Mouse (Mus musculus) neural tube, embryonic 15.5 days (tissue): ENCODE measurements around the gene Gm11562. TPM values are rescaled to one million over a fixed set of nuclear protein-coding genes. Genes with fewer than 3 reads are reported as not detected.
"Not testable (repeated sequence)": the region's sequence is repeated elsewhere in the genome, so short reads cannot be mapped to it uniquely, and the experiment has no call there.

Experiments
- ATAC-seq: fragments of 200-750 bp; cut with Nextera tagmentation; 2 replicates; pipeline ENCODE4 v1.8.0; 2017; ENCODE audit warnings: mild to moderate bottlenecking, moderate TSS enrichment, moderate library complexity; ENCODE audit not compliant: low FRiP score
- H3K27ac ChIP-seq: fragments of 300-500 bp; sonication (generic); replicated peaks from 2 replicates; pipeline ENCODE4 v1.5.1; 2015; ENCODE audit warnings: mild to moderate bottlenecking, inconsistent platforms
- H3K27me3 ChIP-seq: fragments of 300-500 bp; sonication (generic); replicated peaks from 2 replicates; pipeline ENCODE4 v1.6.1; 2015; ENCODE audit warnings: inconsistent platforms
- H3K36me3 ChIP-seq: fragments of 300-500 bp; sonication (generic); 2 replicates; pipeline ENCODE4 v1.6.1; 2015; ENCODE audit warnings: inconsistent platforms
- H3K4me1 ChIP-seq: fragments of 300-500 bp; sonication (generic); 2 replicates; pipeline ENCODE4 v1.6.1; 2015; ENCODE audit warnings: inconsistent platforms
- H3K4me2 ChIP-seq: fragments of 300-500 bp; sonication (generic); 2 replicates; pipeline ENCODE4 v1.6.1; 2015; ENCODE audit warnings: inconsistent platforms, mild to moderate bottlenecking, moderate library complexity
- H3K4me3 ChIP-seq: fragments of 300-500 bp; sonication (generic); replicated peaks from 2 replicates; pipeline ENCODE4 v1.5.1; 2015; ENCODE audit warnings: mild to moderate bottlenecking, inconsistent platforms
- H3K9ac ChIP-seq: fragments of 300-500 bp; sonication (generic); replicated peaks from 2 replicates; pipeline ENCODE4 v1.6.1; 2015; ENCODE audit warnings: mild to moderate bottlenecking, inconsistent platforms
- H3K9me3 ChIP-seq: fragments of 300-500 bp; sonication (generic); replicated peaks from 2 replicates; pipeline ENCODE4 v1.6.1; 2016; ENCODE audit warnings: inconsistent platforms
- WGBS: fragments of 180-500 bp; shearing (Covaris S2); methylation state at CpG from one replicate; pipeline ENCODE4 v1.1.7; 2015; ENCODE audit warnings: mixed read lengths; 5-methylcytosine and 5-hydroxymethylcytosine counted together
- polyA plus RNA-seq: library from polyadenylated mRNA; unstranded; fragments of >200 nt; fragmentation: Nextera tagmentation; extraction: Ambion mirVana; gene quantifications from 2 replicates; pipeline ENCODE4 v1.2.1, GENCODE M21; 2015

The Gm11562 gene
- polyA plus RNA-seq, 1 experiment from 2014 or later = not detected

GRCm38 (mm10) chr11:99634653-99635134 is 14.5 kb upstream of the Gm11562 start, which contains the start of gene Krtap4-2:
TSS of gene Krtap4-2 (minus strand) at chr11:99635084.
- ATAC-seq = no peak
- no peak within 1 kb of the TSS for H3K4me2 ChIP-seq
- no peak within 1 kb of the TSS for H3K4me3 ChIP-seq
- no peaks in the 10 kb centered on the region for H3K36me3 ChIP-seq
- 38% methylated on average over 8 of the region's 8 CpGs for WGBS
- H3K9me3 ChIP-seq = no peaks in the 10 kb centered on the region
- no peak within 1 kb of the TSS for H3K27ac ChIP-seq
- H3K9ac ChIP-seq = no peak within 1 kb of the TSS
- no peaks in the 10 kb centered on the region for H3K27me3 ChIP-seq
- no peaks in the 10 kb centered on the region for H3K4me1 ChIP-seq

GRCm38 (mm10) chr11:99633293-99633692 is 13.1 kb upstream of the Gm11562 start:
- H3K4me2 ChIP-seq = no peak overlapping the region
- H3K9ac ChIP-seq = no peak overlapping the region
- no peaks in the 10 kb centered on the region for H3K27me3 ChIP-seq
- WGBS = 61% methylated on average over 2 of the region's 2 CpGs
- no peaks in the 10 kb centered on the region for H3K9me3 ChIP-seq
- no peaks in the 10 kb centered on the region for H3K36me3 ChIP-seq
- H3K4me1 ChIP-seq = no peaks in the 10 kb centered on the region
- no peak overlapping the region for H3K27ac ChIP-seq
- H3K4me3 ChIP-seq = no peak overlapping the region
- no peak for ATAC-seq

GRCm38 (mm10) chr11:99630890-99631289 is 10.7 kb upstream of the Gm11562 start:
- Histone ChIP-seq H3K4me1 (no peaks in the 10 kb centered on the region), H3K27me3 (no peaks in the 10 kb centered on the region), H3K4me3 (no peak overlapping the region), H3K9me3 (no peaks in the 10 kb centered on the region), H3K4me2 (no peak overlapping the region), H3K27ac (no peak overlapping the region), H3K36me3 (no peaks in the 10 kb centered on the region), H3K9ac (no peak overlapping the region)
- ATAC-seq = no peak
- 79% methylated on average over 3 of the region's 3 CpGs for WGBS

- H3K4me2 ChIP-seq = no peak within 1 kb of the TSS
- ATAC-seq = no peak
- H3K36me3 ChIP-seq = no peaks in the 10 kb centered on the region
- H3K4me1 ChIP-seq = no peaks in the 10 kb centered on the region
- 84% methylated on average over 4 of the region's 4 CpGs for WGBS
- H3K9ac ChIP-seq = no peak within 1 kb of the TSS
- no peak within 1 kb of the TSS for H3K27ac ChIP-seq
- no peaks in the 10 kb centered on the region for H3K9me3 ChIP-seq
- no peaks in the 10 kb centered on the region for H3K27me3 ChIP-seq
- no peak within 1 kb of the TSS for H3K4me3 ChIP-seq
Measured at GRCm38 (mm10) chr11:99628138-99628537, 7.9 kb upstream of the Gm11562 start, which contains the start of gene Krtap4-1. TSS of gene Krtap4-1 (minus strand) at chr11:99628238.

- no peaks in the 10 kb centered on the region for H3K9me3 ChIP-seq
- no peaks in the 10 kb centered on the region for H3K4me1 ChIP-seq
- H3K36me3 ChIP-seq = no peaks in the 10 kb centered on the region
- H3K9ac ChIP-seq = no peak within 1 kb of the TSS
- no peak for ATAC-seq
- WGBS = 76% methylated on average over 3 of the region's 3 CpGs
- no peaks in the 10 kb centered on the region for H3K27me3 ChIP-seq
- H3K4me2 ChIP-seq = no peak within 1 kb of the TSS
- no peak within 1 kb of the TSS for H3K4me3 ChIP-seq
- H3K27ac ChIP-seq = no peak within 1 kb of the TSS
Measured at GRCm38 (mm10) chr11:99614796-99615363, 5.4 kb downstream of the Gm11562 start, which contains the start of gene Krtap2-4. TSS of gene Krtap2-4 (minus strand) at chr11:99614846.

GRCm38 (mm10) chr11:99610089-99610488 is 10.1 kb downstream of the Gm11562 start, which contains the start of gene Gm11937:
TSS of gene Gm11937 (minus strand) at chr11:99610189.
- H3K9ac ChIP-seq, H3K36me3 ChIP-seq, H3K27ac ChIP-seq, H3K9me3 ChIP-seq, H3K4me3 ChIP-seq, H3K27me3 ChIP-seq, H3K4me1 ChIP-seq, H3K4me2 ChIP-seq, ATAC-seq: not testable (repeated sequence)
- WGBS = 64% methylated on average over 1 of the region's 2 CpGs

GRCm38 (mm10) chr11:99609126-99609525 is 11.1 kb downstream of the Gm11562 start:
- Histone ChIP-seq H3K27ac (no peak overlapping the region), H3K27me3 (no peaks in the 10 kb centered on the region), H3K4me2 (no peak overlapping the region), H3K9me3 (no peaks in the 10 kb centered on the region), H3K4me1 (no peaks in the 10 kb centered on the region), H3K9ac (no peak overlapping the region), H3K4me3 (no peak overlapping the region), H3K36me3 (no peaks in the 10 kb centered on the region)
- ATAC-seq = no peak
- 96% methylated on average over 1 of the region's 1 CpGs for WGBS

- not testable (repeated sequence) for H3K9me3 ChIP-seq, H3K9ac ChIP-seq, H3K4me1 ChIP-seq, H3K4me2 ChIP-seq, H3K27ac ChIP-seq, ATAC-seq, H3K4me3 ChIP-seq, H3K27me3 ChIP-seq, H3K36me3 ChIP-seq
- WGBS = 76% methylated on average over 1 of the region's 1 CpGs
Measured at GRCm38 (mm10) chr11:99603208-99603607, 17.0 kb downstream of the Gm11562 start, which contains the start of gene Gm11938. TSS of gene Gm11938 (minus strand) at chr11:99603308.

GRCm38 (mm10) chr11:99597742-99598141 is 22.5 kb downstream of the Gm11562 start, which contains the start of gene Krtap9-3:
TSS of gene Krtap9-3 (minus strand) at chr11:99598105.
- not testable (repeated sequence) for H3K27ac ChIP-seq, H3K4me3 ChIP-seq, H3K4me2 ChIP-seq, H3K9ac ChIP-seq, H3K36me3 ChIP-seq, ATAC-seq, H3K9me3 ChIP-seq, H3K4me1 ChIP-seq, H3K27me3 ChIP-seq
- 85% methylated on average over 6 of the region's 6 CpGs for WGBS

GRCm38 (mm10) chr11:99590981-99591380 is 29.3 kb downstream of the Gm11562 start, which contains the start of gene Krtap1-3:
TSS of gene Krtap1-3 (minus strand) at chr11:99591339.
- 76% methylated on average over 6 of the region's 6 CpGs for WGBS
- Histone ChIP-seq H3K4me1 (no peaks in the 10 kb centered on the region), H3K4me2 (no peak within 1 kb of the TSS), H3K9ac (no peak within 1 kb of the TSS), H3K36me3 (no peaks in the 10 kb centered on the region), H3K9me3 (no peaks in the 10 kb centered on the region), H3K27me3 (no peaks in the 10 kb centered on the region), H3K4me3 (no peak within 1 kb of the TSS), H3K27ac (no peak within 1 kb of the TSS)
- ATAC-seq = no peak

- no peak for ATAC-seq
- WGBS = 84% methylated on average over 7 of the region's 7 CpGs
- Histone ChIP-seq H3K4me3 (no peak overlapping the region), H3K27ac (no peak overlapping the region), H3K36me3 (no peaks in the 10 kb centered on the region), H3K9me3 (no peaks in the 10 kb centered on the region), H3K27me3 (no peaks in the 10 kb centered on the region), H3K9ac (no peak overlapping the region), H3K4me1 (no peaks in the 10 kb centered on the region), H3K4me2 (no peak overlapping the region)
Measured at GRCm38 (mm10) chr11:99585096-99585495, 35.1 kb downstream of the Gm11562 start.

- ATAC-seq = no peak
- H3K27ac ChIP-seq = no peak within 1 kb of the TSS
- no peaks in the 10 kb centered on the region for H3K4me1 ChIP-seq
- no peaks in the 10 kb centered on the region for H3K36me3 ChIP-seq
- no peaks in the 10 kb centered on the region for H3K27me3 ChIP-seq
- no peak within 1 kb of the TSS for H3K4me3 ChIP-seq
- no peak within 1 kb of the TSS for H3K4me2 ChIP-seq
- H3K9ac ChIP-seq = no peak within 1 kb of the TSS
- H3K9me3 ChIP-seq = no peaks in the 10 kb centered on the region
- 81% methylated on average over 5 of the region's 5 CpGs for WGBS
Measured at GRCm38 (mm10) chr11:99583245-99583704, 37.0 kb downstream of the Gm11562 start, which contains the start of gene Krtap1-4. TSS of gene Krtap1-4 (minus strand) at chr11:99583654.
